Mouse (Mus musculus) C3H10T1/2 (cell line): ENCODE results near the gene 5430427O19Rik. TPM values are rescaled to one million over a fixed set of nuclear protein-coding genes. Genes with fewer than 3 reads are reported as not detected.

Source experiments
- polyA plus RNA-seq, 2 experiments: library from polyadenylated mRNA; unstranded; fragments of >200 nt; fragmentation: generic; extraction: Trizol; gene quantifications; one replicate each; pipeline ENCODE4 v1.2.1; 2012; ENCODE audit warnings: missing spikeins in 2 of 2

Gene 5430427O19Rik
- polyA plus RNA-seq, result not detected

DNA sequence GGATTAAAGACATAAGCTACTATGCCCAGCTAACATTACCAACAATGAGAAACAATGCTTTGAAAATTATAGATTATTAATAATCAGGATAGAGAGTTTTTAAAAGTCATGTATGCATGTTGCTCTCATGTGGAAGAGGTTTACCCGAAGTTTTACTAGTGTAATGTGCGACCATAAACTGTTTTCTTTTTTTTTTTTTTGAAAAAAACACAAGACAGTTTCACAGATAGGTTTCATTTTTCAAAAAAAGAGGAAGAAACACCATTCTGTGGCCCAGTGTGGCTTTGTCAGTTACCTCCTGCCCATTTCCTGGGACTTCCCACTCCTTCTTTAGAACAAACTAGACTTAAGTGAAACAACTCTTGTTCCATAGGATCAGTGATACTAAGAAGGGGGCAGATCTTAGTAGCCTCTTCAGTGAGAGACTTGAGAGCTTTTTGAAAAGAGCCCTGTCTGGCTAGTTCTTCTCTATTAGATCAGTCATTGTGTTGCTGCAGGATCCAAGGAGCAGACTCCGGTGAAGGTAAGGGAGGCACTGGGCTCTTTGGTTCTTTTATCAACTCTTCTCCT lies at the start of gene 5430427O19Rik:
Gene 5430427O19Rik, plus strand, starts transcription at position 441 of the 570 bp plus-strand sequence.

Other genes starting within 250 kb of the 5430427O19Rik start
- gene Gk, start 93.5 kb upstream of the 5430427O19Rik start, polyA plus RNA-seq, result under 1 TPM; 0.29 to 0.55 TPM
- not detected for gene Samt3, start 173.8 kb downstream of the 5430427O19Rik start, polyA plus RNA-seq